Mouse (Mus musculus) liver, adult (tissue): Measurements from ENCODE around the gene B4galt2.

Source experiments
- GATA4 ChIP-seq: IDR thresholded peaks from 2 replicates; pipeline ENCODE4 v1.6.1; 2014; ENCODE audit warnings: mild to moderate bottlenecking, low read length; ENCODE audit not compliant: insufficient replicate concordance

The B4galt2 gene

GRCm38 (mm10) chr4:117890031-117890430, 6.7 kb upstream of the B4galt2 start:
- no peak for TF ChIP-seq GATA4

- no peak for TF ChIP-seq GATA4
Observed at GRCm38 (mm10) chr4:117889471-117889870, 6.2 kb upstream of the B4galt2 start.

GRCm38 (mm10) chr4:117887920-117888319, 4.6 kb upstream of the B4galt2 start:
- TF ChIP-seq GATA4: no peak

GRCm38 (mm10) chr4:117887133-117887532, 3.8 kb upstream of the B4galt2 start, which contains the start of gene Atp6v0b:
TSS of gene Atp6v0b (minus strand) at chr4:117887333.
- no peak for TF ChIP-seq GATA4

GRCm38 (mm10) chr4:117886644-117887043, 3.4 kb upstream of the B4galt2 start:
- no peak for TF ChIP-seq GATA4

GRCm38 (mm10) chr4:117885994-117886393, 2.7 kb upstream of the B4galt2 start:
- TF ChIP-seq GATA4: no peak

- no peak for TF ChIP-seq GATA4
Observed at GRCm38 (mm10) chr4:117885093-117885492, 1.8 kb upstream of the B4galt2 start.

GRCm38 (mm10) chr4:117884146-117884545, 859 bp upstream of the B4galt2 start:
- TF ChIP-seq GATA4: no peak

- TF ChIP-seq GATA4: no peak
Observed at GRCm38 (mm10) chr4:117878703-117879102, 4.6 kb downstream of the B4galt2 start.

GRCm38 (mm10) chr4:117878301-117878700, 5.0 kb downstream of the B4galt2 start:
- no peak for TF ChIP-seq GATA4

GRCm38 (mm10) chr4:117873615-117874014, 9.7 kb downstream of the B4galt2 start:
- TF ChIP-seq GATA4: no peak

GRCm38 (mm10) chr4:117872471-117872886, 10.8 kb downstream of the B4galt2 start, which contains the start of gene Ccdc24:
TSS of gene Ccdc24 (minus strand) at chr4:117872557.
- TF ChIP-seq GATA4: no peak

GRCm38 (mm10) chr4:117871787-117872186, 11.5 kb downstream of the B4galt2 start:
- no peak for TF ChIP-seq GATA4

- no peak for TF ChIP-seq GATA4
Observed at GRCm38 (mm10) chr4:117870437-117870836, 12.8 kb downstream of the B4galt2 start.

- TF ChIP-seq GATA4: no peak
Observed at GRCm38 (mm10) chr4:117869317-117869716, 14.0 kb downstream of the B4galt2 start.

GRCm38 (mm10) chr4:117867823-117868222, 15.5 kb downstream of the B4galt2 start:
- TF ChIP-seq GATA4: no peak

GRCm38 (mm10) chr4:117867000-117867399, 16.3 kb downstream of the B4galt2 start:
- no peak for TF ChIP-seq GATA4
